Mouse (Mus musculus) cortical plate, adult 2 months (tissue): ENCODE data around the gene Olfr169.
"Not testable (repeated sequence)": the region's sequence is repeated elsewhere in the genome, so short reads cannot be mapped to it uniquely, and the experiment has no call there.

Experiments used
- CTCF ChIP-seq: fragments of 200-500 bp; IDR thresholded peaks from 2 replicates; pipeline ENCODE4 v1.5.1; 2011; ENCODE audit warnings: mild to moderate bottlenecking, control low read depth, low read length; ENCODE audit not compliant: insufficient read depth; ENCODE audit errors: extremely low read depth
- POLR2A ChIP-seq: fragments of 200-500 bp; IDR thresholded peaks from 2 replicates; pipeline ENCODE4 v1.6.1; 2011; ENCODE audit warnings: mild to moderate bottlenecking, low read length, control low read depth; ENCODE audit not compliant: insufficient read depth; ENCODE audit errors: extremely low read depth

DNA sequence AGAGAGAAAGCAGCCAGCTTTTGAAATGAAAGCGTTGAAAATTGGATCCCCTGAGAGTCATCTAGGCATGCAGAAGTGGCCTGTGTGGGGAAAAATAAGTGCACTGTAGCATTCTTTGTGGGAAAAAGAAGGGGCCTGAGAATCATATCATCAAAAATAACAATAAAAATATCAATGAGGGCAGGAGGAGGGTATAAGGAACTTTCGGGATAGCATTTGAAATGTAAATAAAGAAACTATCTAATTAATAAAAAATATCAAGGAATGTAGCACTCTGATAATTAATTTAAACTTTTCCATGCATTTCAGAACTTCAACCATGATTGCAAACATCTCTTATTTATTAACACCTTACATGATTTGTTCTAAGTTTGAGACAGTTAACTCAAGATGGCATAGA lies 40.2 kb upstream of the Olfr169 start, which contains the start of gene Olfr170:
- TF ChIP-seq POLR2A, CTCF: not testable (repeated sequence)
